Mouse (Mus musculus): Measurements from ENCODE around the gene Fam170b. TPM values are rescaled to one million over a fixed set of nuclear protein-coding genes. Genes with fewer than 3 reads are reported as not detected.

Gene Fam170b
- polyA plus RNA-seq, 2 experiments, result 0.02 TPM; not detected in 1

DNA sequence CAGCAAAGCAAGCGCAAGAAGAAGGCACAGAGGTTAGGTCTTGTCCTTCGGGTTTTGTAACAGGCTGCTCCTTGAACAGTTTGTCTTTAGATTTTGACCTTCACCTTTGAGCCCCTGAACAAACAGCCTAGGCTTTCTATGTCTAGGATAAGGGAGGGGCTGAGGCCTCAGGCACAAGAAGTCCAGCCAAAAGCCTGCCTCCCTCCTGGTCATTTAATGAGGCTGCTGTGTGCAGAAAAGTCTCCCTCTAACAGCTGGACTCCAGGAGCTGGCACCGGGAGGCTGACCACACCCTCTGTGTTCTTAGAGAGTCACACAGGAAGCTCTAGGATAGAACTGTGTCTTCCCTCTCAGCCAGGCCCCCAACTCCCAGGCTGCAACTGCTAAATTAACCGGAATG, 6.6 kb upstream of the Fam170b start:
- H3K27me3 ChIP-seq (ENCODE audit: control insufficient read depth, insufficient read depth, low read length), result no peaks in the 10 kb centered on the region
- no peak overlapping the region for H3K4me3 ChIP-seq (ENCODE audit: insufficient read depth in 1 of 2, low read depth in 2 of 2, low read length in 2 of 2)
- no peaks in the 10 kb centered on the region for H3K36me3 ChIP-seq (replicated peaks; ENCODE audit: control insufficient read depth, insufficient read depth, low read depth)
- no peak overlapping the region for H3K27ac ChIP-seq
- peaks cover 0 to 13% of the 10 kb centered on the region in 2 experiments; a peak in 2 of 4 replicates for H3K4me1 ChIP-seq (replicated peaks; ENCODE audit: control insufficient read depth in 2 of 2, insufficient read depth in 2 of 2, low read length in 1 of 2)
- no peak overlapping the region for H3K9ac ChIP-seq (replicated peaks)
- ATAC-seq (ENCODE audit: insufficient read depth) (no peak), DNase-seq (ENCODE audit: low read depth in 3 of 3, low spot score in 3 of 3) (no peak)
- H3K4me2 ChIP-seq (ENCODE audit: low read depth), result no peak overlapping the region
- no peaks in the 10 kb centered on the region for H3K9me3 ChIP-seq (ENCODE audit: control insufficient read depth, low read length)
- 58% methylated on average over 4 of the region's 4 CpGs for WGBS (ENCODE audit: insufficient replicate concordance)
- TF ChIP-seq EP300 (IDR thresholded peaks at IDR 0.05; ENCODE audit: low read depth), result no peak
- TF ChIP-seq CTCF (IDR thresholded peaks at IDR 0.05; ENCODE audit: low read depth), result no peak

DNA sequence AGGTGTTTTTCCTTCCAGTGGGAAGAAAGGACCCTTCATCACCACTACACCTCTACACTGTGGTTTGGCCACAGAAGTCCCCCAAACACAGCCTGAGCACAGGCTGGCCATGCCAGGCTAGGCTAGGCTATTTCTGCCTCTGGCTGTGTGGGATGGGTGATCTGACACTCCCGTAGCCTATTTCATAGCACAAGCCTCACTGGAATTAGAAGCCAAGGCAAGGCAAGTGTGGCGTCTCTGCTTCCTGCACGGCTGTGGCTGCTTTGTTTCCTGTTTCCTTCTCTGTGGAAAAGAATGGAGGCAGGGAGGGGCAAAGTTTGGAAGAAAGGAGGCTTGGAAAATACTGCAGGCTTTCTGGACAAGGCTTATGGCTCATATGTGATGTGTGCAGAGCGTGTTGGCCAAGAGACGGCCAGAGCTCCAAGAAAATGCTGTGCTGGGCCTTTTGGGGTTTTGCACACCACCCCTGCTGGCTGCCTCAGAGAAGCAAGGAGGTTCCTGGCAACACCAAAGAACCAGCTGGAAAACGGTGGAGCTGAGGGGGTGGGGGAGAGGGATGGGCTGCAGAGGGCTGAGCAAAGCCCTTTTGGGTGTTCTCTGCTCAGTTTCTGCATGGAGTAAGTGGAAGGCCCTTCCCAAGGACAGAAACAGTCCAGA, 5.6 kb upstream of the Fam170b start:
- H3K27ac ChIP-seq, result no peak overlapping the region
- H3K4me2 ChIP-seq (ENCODE audit: low read depth), result no peak overlapping the region
- no peaks in the 10 kb centered on the region for H3K27me3 ChIP-seq (ENCODE audit: control insufficient read depth, insufficient read depth, low read length)
- no peaks in the 10 kb centered on the region for H3K9me3 ChIP-seq (ENCODE audit: control insufficient read depth, low read length)
- 33% methylated on average over 6 of the region's 6 CpGs for WGBS (ENCODE audit: insufficient replicate concordance)
- no peaks in the 10 kb centered on the region for H3K36me3 ChIP-seq (replicated peaks; ENCODE audit: control insufficient read depth, insufficient read depth, low read depth)
- peaks cover 0 to 13% of the 10 kb centered on the region in 2 experiments; a peak in 2 of 4 replicates for H3K4me1 ChIP-seq (replicated peaks; ENCODE audit: control insufficient read depth in 2 of 2, insufficient read depth in 2 of 2, low read length in 1 of 2)
- DNase-seq (ENCODE audit: low read depth in 3 of 3, low spot score in 3 of 3) (no peak), ATAC-seq (ENCODE audit: insufficient read depth) (no peak)
- TF ChIP-seq CTCF (IDR thresholded peaks at IDR 0.05; ENCODE audit: low read depth), result no peak
- TF ChIP-seq EP300 (IDR thresholded peaks at IDR 0.05; ENCODE audit: low read depth), result no peak
- H3K4me3 ChIP-seq (ENCODE audit: insufficient read depth in 1 of 2, low read depth in 2 of 2, low read length in 2 of 2), result no peak overlapping the region
- H3K9ac ChIP-seq (replicated peaks), result no peak overlapping the region

DNA sequence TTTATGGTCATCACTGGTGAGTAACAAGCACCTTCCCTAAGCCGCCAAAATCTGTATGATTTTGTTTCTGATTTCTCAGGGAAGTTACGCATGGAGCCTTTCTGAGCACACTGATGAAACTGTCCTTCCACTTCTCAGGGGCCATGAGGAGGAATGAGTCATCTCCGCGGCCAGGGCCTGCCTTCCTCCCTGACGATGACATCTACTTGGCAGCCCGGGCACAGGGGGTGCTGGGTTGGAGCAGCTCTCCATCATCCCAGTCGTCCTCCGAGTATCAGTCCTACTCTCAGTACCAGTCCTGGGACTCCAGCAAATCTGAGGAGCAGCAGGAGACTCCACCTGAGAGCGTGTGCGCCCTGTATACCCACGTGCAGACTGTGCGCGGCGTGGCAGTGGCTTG, 1.4 kb downstream of the Fam170b start:
- no peaks in the 10 kb centered on the region for H3K4me1 ChIP-seq (replicated peaks; ENCODE audit: control insufficient read depth in 2 of 2, insufficient read depth in 2 of 2, low read length in 1 of 2)
- no peaks in the 10 kb centered on the region for H3K27me3 ChIP-seq (ENCODE audit: control insufficient read depth, insufficient read depth, low read length)
- 60% methylated on average over 14 of the region's 14 CpGs for WGBS (ENCODE audit: insufficient replicate concordance)
- ATAC-seq (ENCODE audit: insufficient read depth), result no peak
- H3K27ac ChIP-seq, result no peak overlapping the region
- no peaks in the 10 kb centered on the region for H3K9me3 ChIP-seq (ENCODE audit: control insufficient read depth, low read length)
- no peak overlapping the region for H3K9ac ChIP-seq (replicated peaks)
- DNase-seq (ENCODE audit: low read depth in 3 of 3, low spot score in 3 of 3), result no peak
- H3K36me3 ChIP-seq (replicated peaks; ENCODE audit: control insufficient read depth, insufficient read depth, low read depth), result no peaks in the 10 kb centered on the region
- no peak for TF ChIP-seq CTCF (IDR thresholded peaks at IDR 0.05; ENCODE audit: low read depth)
- no peak for TF ChIP-seq EP300 (IDR thresholded peaks at IDR 0.05; ENCODE audit: low read depth)
- H3K4me3 ChIP-seq (ENCODE audit: insufficient read depth in 1 of 2, low read depth in 2 of 2, low read length in 2 of 2), result no peak overlapping the region
- no peak overlapping the region for H3K4me2 ChIP-seq (ENCODE audit: low read depth)

DNA sequence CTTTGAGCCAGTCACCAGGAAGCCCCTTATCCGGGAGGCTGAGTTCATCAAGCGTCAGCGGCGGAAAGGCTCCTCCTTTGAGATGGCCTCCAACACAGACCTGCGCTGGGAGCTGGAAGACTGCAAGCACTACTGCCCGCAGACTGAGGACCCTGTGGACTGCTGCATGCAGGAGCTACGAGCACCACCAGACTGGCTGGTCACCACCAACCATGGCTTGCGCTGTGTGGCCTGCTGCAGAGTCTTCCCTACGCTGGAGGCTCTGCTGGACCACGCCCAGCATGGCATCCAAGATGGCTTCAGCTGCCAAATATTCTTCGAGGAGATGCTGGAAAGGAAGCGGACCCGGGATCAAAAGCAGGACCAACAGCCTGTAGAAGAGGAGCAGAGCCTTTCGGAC, 1.8 kb downstream of the Fam170b start:
- H3K9me3 ChIP-seq (ENCODE audit: control insufficient read depth, low read length), result no peaks in the 10 kb centered on the region
- H3K4me1 ChIP-seq (replicated peaks; ENCODE audit: control insufficient read depth in 2 of 2, insufficient read depth in 2 of 2, low read length in 1 of 2), result no peaks in the 10 kb centered on the region
- 67% methylated on average over 14 of the region's 14 CpGs for WGBS (ENCODE audit: insufficient replicate concordance)
- no peaks in the 10 kb centered on the region for H3K36me3 ChIP-seq (replicated peaks; ENCODE audit: control insufficient read depth, insufficient read depth, low read depth)
- TF ChIP-seq CTCF (IDR thresholded peaks at IDR 0.05; ENCODE audit: low read depth) (no peak), EP300 (IDR thresholded peaks at IDR 0.05; ENCODE audit: low read depth) (no peak)
- H3K9ac ChIP-seq (replicated peaks), result no peak overlapping the region
- no peak overlapping the region for H3K4me3 ChIP-seq (ENCODE audit: insufficient read depth in 1 of 2, low read depth in 2 of 2, low read length in 2 of 2)
- no peak overlapping the region for H3K27ac ChIP-seq
- ATAC-seq (ENCODE audit: insufficient read depth), result no peak
- DNase-seq (ENCODE audit: low read depth in 3 of 3, low spot score in 3 of 3), result no peak
- H3K4me2 ChIP-seq (ENCODE audit: low read depth), result no peak overlapping the region
- H3K27me3 ChIP-seq (ENCODE audit: control insufficient read depth, insufficient read depth, low read length), result no peaks in the 10 kb centered on the region

DNA sequence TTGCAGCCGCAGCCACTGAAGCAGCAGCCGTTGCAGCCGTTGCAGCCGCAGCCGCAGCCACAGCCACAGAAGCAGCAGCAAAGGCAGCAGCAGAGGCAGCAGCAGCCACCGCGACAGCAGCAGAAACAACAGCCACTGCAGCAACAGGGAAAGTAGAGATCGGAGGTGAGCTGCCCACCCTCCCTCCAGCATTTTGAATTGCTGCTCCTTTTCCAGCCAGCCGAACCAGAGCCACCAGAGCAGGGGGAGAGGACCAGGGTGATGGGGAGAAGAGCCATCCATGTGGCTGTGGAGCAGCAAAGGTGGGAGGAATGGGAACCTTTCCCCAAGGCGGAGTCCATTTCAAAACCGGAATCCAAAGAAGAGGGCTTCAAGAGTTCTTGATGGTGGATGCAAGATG, 2.4 kb downstream of the Fam170b start:
- ATAC-seq (ENCODE audit: insufficient read depth), result no peak
- WGBS (ENCODE audit: insufficient replicate concordance), result 68% methylated on average over 11 of the region's 11 CpGs
- H3K27ac ChIP-seq, result no peak overlapping the region
- H3K4me2 ChIP-seq (ENCODE audit: low read depth), result no peak overlapping the region
- no peaks in the 10 kb centered on the region for H3K27me3 ChIP-seq (ENCODE audit: control insufficient read depth, insufficient read depth, low read length)
- H3K9me3 ChIP-seq (ENCODE audit: control insufficient read depth, low read length), result no peaks in the 10 kb centered on the region
- no peak overlapping the region for H3K9ac ChIP-seq (replicated peaks)
- no peak for DNase-seq (ENCODE audit: low read depth in 3 of 3, low spot score in 3 of 3)
- TF ChIP-seq CTCF (IDR thresholded peaks at IDR 0.05; ENCODE audit: low read depth) (no peak), EP300 (IDR thresholded peaks at IDR 0.05; ENCODE audit: low read depth) (no peak)
- no peaks in the 10 kb centered on the region for H3K4me1 ChIP-seq (replicated peaks; ENCODE audit: control insufficient read depth in 2 of 2, insufficient read depth in 2 of 2, low read length in 1 of 2)
- no peak overlapping the region for H3K4me3 ChIP-seq (ENCODE audit: insufficient read depth in 1 of 2, low read depth in 2 of 2, low read length in 2 of 2)
- H3K36me3 ChIP-seq (replicated peaks; ENCODE audit: control insufficient read depth, insufficient read depth, low read depth), result no peaks in the 10 kb centered on the region

Data from liver, embryonic 14.5 days (tissue).